Mouse (Mus musculus) embryonic facial prominence, embryonic 15.5 days (tissue): ENCODE data around the gene Spp2. TPM values are rescaled to one million over a fixed set of nuclear protein-coding genes. Genes with fewer than 3 reads are reported as not detected.

ENCODE experiments used
- ATAC-seq: fragments of 200-750 bp; cut with Nextera tagmentation; 2 replicates; pipeline ENCODE4 v1.8.0; 2017; ENCODE audit warnings: low read depth, moderate TSS enrichment; ENCODE audit not compliant: insufficient number of reproducible peaks, low FRiP score, low TSS enrichment
- H3K27ac ChIP-seq: fragments of 300-500 bp; sonication (generic); replicated peaks from 2 replicates; pipeline ENCODE4 v1.5.1; 2015; ENCODE audit warnings: mild to moderate bottlenecking, inconsistent platforms
- H3K27me3 ChIP-seq: fragments of 300-500 bp; sonication (generic); 2 replicates; pipeline ENCODE4 v1.6.1; 2015; ENCODE audit warnings: inconsistent platforms
- H3K36me3 ChIP-seq: fragments of 300-500 bp; sonication (generic); 2 replicates; pipeline ENCODE4 v1.6.1; 2015; ENCODE audit warnings: mild to moderate bottlenecking, inconsistent platforms
- H3K4me1 ChIP-seq: fragments of 300-500 bp; sonication (generic); 2 replicates; pipeline ENCODE4 v1.6.1; 2015; ENCODE audit warnings: inconsistent platforms
- H3K4me2 ChIP-seq: fragments of 300-500 bp; sonication (generic); replicated peaks from 2 replicates; pipeline ENCODE4 v1.6.1; 2015; ENCODE audit warnings: mild to moderate bottlenecking, inconsistent platforms
- H3K4me3 ChIP-seq: fragments of 300-500 bp; sonication (generic); replicated peaks from 2 replicates; pipeline ENCODE4 v1.5.1; 2015; ENCODE audit warnings: mild to moderate bottlenecking, inconsistent platforms
- H3K9ac ChIP-seq: fragments of 300-500 bp; sonication (generic); 2 replicates; pipeline ENCODE4 v1.6.1; 2015; ENCODE audit warnings: inconsistent platforms
- H3K9me3 ChIP-seq: fragments of 300-500 bp; sonication (generic); replicated peaks from 2 replicates; pipeline ENCODE4 v1.6.1; 2016; ENCODE audit warnings: inconsistent platforms
- WGBS: fragments of 180-500 bp; shearing (Covaris S2); methylation state at CpG from one replicate; pipeline ENCODE4 v1.1.7; 2015; 5-methylcytosine and 5-hydroxymethylcytosine counted together
- polyA plus RNA-seq: library from polyadenylated mRNA; unstranded; fragments of >200 nt; fragmentation: Nextera tagmentation; extraction: Ambion mirVana; gene quantifications from 2 replicates; pipeline ENCODE4 v1.2.1, GENCODE M21; 2015

Spp2 gene
- not detected in 2 replicates for polyA plus RNA-seq

DNA sequence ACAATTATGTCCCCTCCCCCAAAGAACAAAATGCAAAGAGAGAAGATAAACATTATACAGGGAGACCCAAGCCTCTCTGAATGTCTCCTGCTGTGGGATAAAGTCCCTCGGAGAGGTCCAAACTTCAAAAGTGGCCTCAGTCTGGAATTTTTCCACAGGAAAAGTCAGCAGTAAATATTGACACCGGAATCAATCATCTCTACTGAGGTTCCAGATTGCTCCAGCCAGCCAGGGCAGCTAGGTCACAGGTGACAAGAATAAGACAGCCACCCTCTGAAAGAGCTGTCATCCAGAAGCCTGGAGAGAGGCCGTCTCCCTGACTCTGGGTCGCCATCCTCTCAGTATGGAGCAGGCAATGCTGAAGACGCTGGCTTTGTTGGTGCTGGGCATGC, at the start of gene Spp2:
TSS of gene Spp2 (plus strand) at position 155 of the 392 bp plus-strand sequence.
- WGBS = 74% methylated on average over 5 of the region's 5 CpGs
- peaks cover 6% of the 10 kb centered on the region; the same call in 1 of the 2 replicates for H3K4me1 ChIP-seq
- no peaks in the 10 kb centered on the region for H3K36me3 ChIP-seq
- no peaks in the 10 kb centered on the region; the same call in 1 of the 2 replicates for H3K27me3 ChIP-seq
- no peak within 1 kb of the TSS for H3K4me3 ChIP-seq
- no peaks in the 10 kb centered on the region for H3K9me3 ChIP-seq
- H3K27ac ChIP-seq = no peak within 1 kb of the TSS
- no peak for ATAC-seq
- no peak within 1 kb of the TSS for H3K9ac ChIP-seq
- H3K4me2 ChIP-seq = no peak within 1 kb of the TSS

DNA sequence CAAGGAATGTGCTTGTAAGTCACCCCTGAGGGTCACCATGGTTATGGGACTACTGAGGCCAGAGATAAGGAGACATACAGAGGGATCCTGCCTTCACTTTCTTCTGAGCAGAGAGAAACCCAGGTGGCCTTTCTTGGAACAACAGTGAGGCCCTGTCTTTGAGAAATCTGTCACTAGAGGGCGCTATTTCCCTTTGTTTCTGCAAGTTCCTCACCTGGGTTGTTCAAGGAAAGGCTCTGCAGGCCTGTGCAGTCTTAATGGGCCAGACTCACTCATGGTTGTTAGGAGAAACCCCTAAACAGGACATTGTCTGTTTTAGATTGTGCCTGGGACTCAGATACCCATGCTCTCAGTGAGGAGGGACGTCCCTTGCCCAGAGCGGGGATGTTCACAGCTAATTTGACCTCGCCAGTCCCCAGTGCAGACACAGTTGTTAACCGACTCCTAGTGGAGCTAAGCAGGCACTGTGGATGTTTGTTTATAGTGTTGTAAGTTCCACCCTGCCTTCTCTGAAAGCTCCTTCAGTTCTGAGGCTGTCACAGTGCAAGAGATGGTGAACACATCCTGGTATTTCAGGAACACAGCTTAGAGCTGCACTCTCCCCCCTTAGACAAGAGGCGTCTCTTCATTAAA, 49.2 kb upstream of the Spp2 start:
- Histone ChIP-seq H3K27ac (no peak overlapping the region), H3K9ac (no peak overlapping the region), H3K9me3 (no peaks in the 10 kb centered on the region), H3K27me3 (no peaks in the 10 kb centered on the region), H3K4me1 (no peaks in the 10 kb centered on the region), H3K4me3 (no peak overlapping the region), H3K36me3 (no peaks in the 10 kb centered on the region), H3K4me2 (no peak overlapping the region)
- ATAC-seq = peak; percentile 60; the same call in 1 of the 2 replicates
- WGBS = 49% methylated on average over 6 of the region's 6 CpGs

DNA sequence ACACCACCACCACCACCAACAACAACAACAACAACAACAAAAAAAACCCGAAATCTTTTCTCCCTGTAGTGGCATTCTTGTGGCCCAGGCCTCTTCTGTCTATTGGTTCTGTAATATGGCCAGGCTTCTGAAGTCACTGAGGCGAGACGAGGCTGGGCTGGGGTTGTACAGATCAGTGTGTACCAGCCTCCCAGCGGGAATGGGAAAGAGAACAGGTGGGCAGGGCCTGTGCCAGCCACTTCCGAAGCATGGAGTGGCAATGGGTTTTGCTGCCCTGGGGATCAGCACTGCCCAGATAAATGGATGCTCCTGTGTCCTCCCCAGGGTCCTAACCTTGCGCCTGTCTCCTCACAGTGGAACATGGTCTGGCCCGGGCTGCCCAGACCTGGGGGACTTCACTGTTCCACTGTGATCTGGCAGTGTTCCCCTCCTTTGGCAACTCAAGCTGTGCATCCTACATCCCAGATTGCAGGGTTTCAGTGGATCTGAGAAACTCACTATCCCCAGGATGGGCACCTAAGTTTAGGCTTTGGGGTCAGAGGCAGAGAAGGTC, 48.6 kb upstream of the Spp2 start:
- Histone ChIP-seq H3K9ac (no peak overlapping the region), H3K36me3 (no peaks in the 10 kb centered on the region), H3K4me1 (no peaks in the 10 kb centered on the region), H3K4me2 (no peak overlapping the region), H3K9me3 (no peaks in the 10 kb centered on the region), H3K4me3 (no peak overlapping the region), H3K27ac (no peak overlapping the region), H3K27me3 (no peaks in the 10 kb centered on the region)
- ATAC-seq = no peak
- 85% methylated on average over 7 of the region's 7 CpGs for WGBS

GRCm38 (mm10) chr1:88361085-88361484, 45.7 kb upstream of the Spp2 start:
- Histone ChIP-seq H3K4me1 (no peaks in the 10 kb centered on the region), H3K4me3 (no peak overlapping the region), H3K36me3 (no peaks in the 10 kb centered on the region), H3K9ac (no peak overlapping the region), H3K9me3 (no peaks in the 10 kb centered on the region), H3K4me2 (no peak overlapping the region), H3K27ac (no peak overlapping the region), H3K27me3 (no peaks in the 10 kb centered on the region)
- ATAC-seq = no peak
- WGBS = 39% methylated on average over 4 of the region's 4 CpGs

- no peak overlapping the region for H3K4me2 ChIP-seq
Observed at GRCm38 (mm10) chr1:88366881-88367644, 39.7 kb upstream of the Spp2 start.

DNA sequence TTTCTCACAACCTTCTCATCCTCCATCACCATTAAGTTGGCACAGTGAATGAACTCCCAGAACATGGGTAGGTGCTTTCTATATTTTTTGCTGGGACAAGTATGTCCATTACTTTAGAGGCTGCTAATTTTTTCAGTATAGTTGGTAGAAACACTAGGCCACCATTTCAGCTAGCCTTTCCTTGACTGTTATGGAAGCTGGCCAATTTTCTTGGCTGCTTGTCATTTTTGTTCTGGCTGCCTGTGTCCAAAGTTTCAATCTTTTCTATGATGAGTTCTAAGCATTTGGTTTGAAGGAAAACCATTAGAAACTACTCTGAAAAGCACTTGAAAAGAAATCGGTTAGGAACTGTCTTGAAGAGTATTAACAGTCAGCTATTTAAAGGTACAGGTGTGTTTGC, 28.3 kb upstream of the Spp2 start:
- H3K4me2 ChIP-seq = no peak overlapping the region
- 81% methylated on average over 1 of the region's 1 CpGs for WGBS

More at GRCm38 (mm10) chr1:88366881-88367644, 39.7 kb upstream of the Spp2 start:
- H3K27ac ChIP-seq = no peak overlapping the region
- WGBS = 77% methylated on average over 11 of the region's 11 CpGs
- no peak overlapping the region for H3K9ac ChIP-seq
- H3K36me3 ChIP-seq = no peaks in the 10 kb centered on the region
- ATAC-seq = no peak
- H3K27me3 ChIP-seq = no peaks in the 10 kb centered on the region
- no peaks in the 10 kb centered on the region for H3K4me1 ChIP-seq
- no peak overlapping the region for H3K4me3 ChIP-seq
- H3K9me3 ChIP-seq = no peaks in the 10 kb centered on the region

DNA sequence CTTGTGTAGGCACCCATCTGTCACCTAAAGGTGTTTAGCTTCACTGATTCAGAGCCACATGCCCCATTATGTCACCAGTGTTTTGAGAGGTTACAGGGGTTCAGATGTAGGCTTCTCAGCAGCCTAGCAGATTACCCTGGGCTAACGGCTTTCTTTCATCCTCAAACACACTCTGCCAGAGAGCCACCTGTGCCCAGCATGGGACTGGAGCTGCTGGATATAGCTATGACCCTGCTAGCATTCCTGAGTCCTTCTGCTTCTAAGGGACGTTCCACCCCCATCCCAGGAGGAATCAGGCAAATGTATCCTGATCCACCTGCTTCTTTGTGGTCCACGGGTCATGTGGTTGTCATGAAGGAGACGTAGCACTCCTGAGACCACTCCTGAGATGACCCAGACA, 15.1 kb upstream of the Spp2 start:
- WGBS = 83% methylated on average over 4 of the region's 4 CpGs
- no peaks in the 10 kb centered on the region for H3K36me3 ChIP-seq
- no peak overlapping the region for H3K27ac ChIP-seq

More for the DNA sequence above, 28.3 kb upstream of the Spp2 start:
- Histone ChIP-seq H3K9ac (no peak overlapping the region), H3K27me3 (no peaks in the 10 kb centered on the region), H3K9me3 (no peaks in the 10 kb centered on the region), H3K4me1 (no peaks in the 10 kb centered on the region), H3K27ac (no peak overlapping the region), H3K36me3 (no peaks in the 10 kb centered on the region), H3K4me3 (no peak overlapping the region)
- no peak for ATAC-seq

DNA sequence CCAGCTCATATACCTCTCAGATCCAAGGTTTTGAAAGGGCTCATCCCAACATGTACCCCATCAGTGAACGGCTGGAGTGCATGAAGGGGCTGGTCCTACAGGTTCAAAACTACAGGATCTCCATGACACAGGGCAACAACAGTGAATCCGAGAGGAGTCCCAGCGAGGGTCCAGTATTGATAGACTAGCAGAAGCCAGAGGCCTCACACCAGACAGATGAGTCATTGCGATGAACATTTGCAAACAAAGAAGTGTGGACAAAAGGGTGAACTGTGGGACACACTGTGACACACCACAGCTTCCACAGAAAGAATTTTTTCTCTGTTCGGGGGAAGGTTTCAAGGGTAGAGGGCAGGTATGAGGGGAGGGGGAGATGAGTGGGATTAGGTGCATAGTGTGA, 13.4 kb upstream of the Spp2 start:
- no peaks in the 10 kb centered on the region for H3K27me3 ChIP-seq
- WGBS = 87% methylated on average over 5 of the region's 5 CpGs
- H3K4me3 ChIP-seq = no peak overlapping the region
- H3K4me2 ChIP-seq = no peak overlapping the region
- no peak for ATAC-seq
- H3K4me1 ChIP-seq = no peaks in the 10 kb centered on the region
- H3K36me3 ChIP-seq = no peaks in the 10 kb centered on the region
- H3K9me3 ChIP-seq = no peaks in the 10 kb centered on the region
- no peak overlapping the region for H3K9ac ChIP-seq
- no peak overlapping the region for H3K27ac ChIP-seq

More for the DNA sequence above, 15.1 kb upstream of the Spp2 start:
- ATAC-seq = no peak
- Histone ChIP-seq H3K4me2 (no peak overlapping the region), H3K27me3 (no peaks in the 10 kb centered on the region), H3K9me3 (no peaks in the 10 kb centered on the region), H3K9ac (no peak overlapping the region), H3K4me1 (no peaks in the 10 kb centered on the region), H3K4me3 (no peak overlapping the region)

- peaks cover 6% of the 10 kb centered on the region; the same call in 1 of the 2 replicates for H3K4me1 ChIP-seq
- ATAC-seq = no peak
- no peak overlapping the region for H3K9ac ChIP-seq
- no peak overlapping the region for H3K27ac ChIP-seq
- no peaks in the 10 kb centered on the region; the same call in 1 of the 2 replicates for H3K27me3 ChIP-seq
- no peaks in the 10 kb centered on the region for H3K9me3 ChIP-seq
- H3K4me3 ChIP-seq = no peak overlapping the region
- H3K4me2 ChIP-seq = no peak overlapping the region
- no peaks in the 10 kb centered on the region for H3K36me3 ChIP-seq
- 37% methylated on average over 3 of the region's 3 CpGs for WGBS
Observed at GRCm38 (mm10) chr1:88403378-88403777, 3.4 kb upstream of the Spp2 start.

DNA sequence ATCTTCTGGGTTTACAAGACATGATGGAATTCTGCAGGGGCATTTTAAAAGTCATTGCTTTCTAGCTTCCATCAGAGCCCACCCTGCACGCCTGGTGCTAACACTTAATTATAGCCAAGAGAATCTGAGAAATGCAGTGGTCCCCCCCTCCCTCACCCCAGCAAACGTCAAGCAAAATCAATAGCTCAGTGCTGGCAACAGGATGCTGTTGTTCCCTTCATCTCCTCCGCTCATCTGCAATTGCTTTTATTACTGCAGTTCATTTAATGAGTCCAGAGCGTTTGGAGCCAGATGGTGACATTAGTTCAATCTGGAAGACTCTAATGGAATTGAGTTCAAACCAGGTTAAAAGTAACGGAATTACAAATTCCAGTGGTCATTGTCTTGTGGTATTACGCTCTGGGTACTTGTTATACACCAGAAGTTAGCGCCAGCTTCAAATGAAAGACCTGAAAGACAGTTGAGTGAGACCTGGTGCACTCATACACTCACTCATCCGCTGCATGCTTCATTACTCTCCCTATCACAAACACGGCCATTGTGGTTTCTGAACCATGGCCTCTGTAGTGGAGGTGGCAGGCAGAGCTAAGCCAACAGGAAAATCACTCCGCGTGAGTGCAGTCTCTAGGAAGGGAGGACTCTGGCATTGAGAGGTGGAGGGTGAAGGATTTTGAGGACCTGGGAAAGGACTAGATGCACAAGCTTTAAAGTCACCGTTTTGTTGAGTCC, 519 bp upstream of the Spp2 start:
- Histone ChIP-seq H3K27me3 (no peaks in the 10 kb centered on the region; the same call in 1 of the 2 replicates), H3K36me3 (no peaks in the 10 kb centered on the region)
- WGBS = 55% methylated on average over 12 of the region's 12 CpGs

DNA sequence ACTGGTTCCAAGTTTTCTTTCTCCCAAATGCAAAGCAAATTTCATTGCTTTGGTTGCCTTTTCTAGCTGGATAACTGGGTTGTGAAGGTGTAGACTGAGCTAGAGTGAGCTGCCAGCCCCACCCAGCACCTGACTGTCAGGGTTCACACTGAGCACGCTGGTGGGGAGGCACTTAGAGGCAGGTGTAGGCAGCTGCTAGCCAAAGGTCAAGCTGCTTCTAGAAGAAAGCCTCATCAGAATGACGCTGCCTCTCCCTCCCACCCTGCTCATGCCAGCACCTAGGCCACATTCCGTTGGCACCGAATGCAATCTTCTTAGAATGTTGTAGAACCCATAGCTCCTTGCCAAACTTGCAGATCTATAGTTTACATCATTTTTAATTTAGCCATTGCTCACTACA, 1.6 kb downstream of the Spp2 start:
- H3K9ac ChIP-seq = no peak overlapping the region
- ATAC-seq = no peak
- peaks cover 4% of the 10 kb centered on the region; the same call in 1 of the 2 replicates for H3K4me1 ChIP-seq
- no peak overlapping the region for H3K4me3 ChIP-seq
- H3K27ac ChIP-seq = no peak overlapping the region
- no peaks in the 10 kb centered on the region; the same call in 1 of the 2 replicates for H3K27me3 ChIP-seq
- no peak overlapping the region for H3K4me2 ChIP-seq
- no peaks in the 10 kb centered on the region for H3K36me3 ChIP-seq
- 86% methylated on average over 4 of the region's 4 CpGs for WGBS
- no peaks in the 10 kb centered on the region for H3K9me3 ChIP-seq

More for the DNA sequence above, 519 bp upstream of the Spp2 start:
- Histone ChIP-seq H3K4me1 (peaks cover 6% of the 10 kb centered on the region; the same call in 1 of the 2 replicates), H3K9me3 (no peaks in the 10 kb centered on the region), H3K4me3 (no peak overlapping the region), H3K4me2 (no peak overlapping the region), H3K9ac (no peak overlapping the region), H3K27ac (no peak overlapping the region)
- ATAC-seq = no peak
